Mouse (Mus musculus) left cerebral cortex, adult 8-10 months (tissue): ENCODE results near the gene Fmo1. TPM values are rescaled to one million over a fixed set of nuclear protein-coding genes. Genes with fewer than 3 reads are reported as not detected.

ENCODE experiments used
- DNase-seq, 2 experiments: peaks; one replicate each; pipeline ENCODE4 v3.0.0; 2022; ENCODE audit warnings: low spot score in 2 of 2
- total RNA-seq, 4 experiments: library from RNA; stranded (reverse); gene quantifications; 2 replicates each; pipeline ENCODE4 v1.2.4; 2022

The Fmo1 gene
- total RNA-seq, 4 experiments from 2014 or later: 10.2 to 14.4 (median 11.7) TPM

- no peak for DNase-seq
Observed at GRCm38 (mm10) chr1:162863579-162863978, 2.8 kb downstream of the Fmo1 start.

- DNase-seq: no peak
Observed at GRCm38 (mm10) chr1:162862328-162862727, 4.1 kb downstream of the Fmo1 start.

GRCm38 (mm10) chr1:162859996-162860605, 6.3 kb downstream of the Fmo1 start:
- DNase-seq: no peak

GRCm38 (mm10) chr1:162859545-162859976, 6.8 kb downstream of the Fmo1 start:
- no peak for DNase-seq

- no peak for DNase-seq
Observed at GRCm38 (mm10) chr1:162858748-162859130, 7.7 kb downstream of the Fmo1 start.

GRCm38 (mm10) chr1:162857766-162858747, 8.4 kb downstream of the Fmo1 start:
- DNase-seq: no peak

- no peak for DNase-seq
Observed at GRCm38 (mm10) chr1:162853812-162854482, 12.5 kb downstream of the Fmo1 start.

GRCm38 (mm10) chr1:162847554-162847953, 18.9 kb downstream of the Fmo1 start:
- no peak for DNase-seq

- DNase-seq: no peak
Observed at GRCm38 (mm10) chr1:162840211-162840610, 26.2 kb downstream of the Fmo1 start.

- no peak for DNase-seq
Observed at GRCm38 (mm10) chr1:162838976-162839375, 27.4 kb downstream of the Fmo1 start.

- DNase-seq: no peak
Observed at GRCm38 (mm10) chr1:162834342-162834741, 32.1 kb downstream of the Fmo1 start.

GRCm38 (mm10) chr1:162832574-162832953, 33.8 kb downstream of the Fmo1 start:
- DNase-seq: no peak

- DNase-seq: no peak
Observed at GRCm38 (mm10) chr1:162831838-162832573, 34.4 kb downstream of the Fmo1 start.

GRCm38 (mm10) chr1:162819280-162819679, 47.1 kb downstream of the Fmo1 start:
- DNase-seq: peak in 1 of 2 experiments; percentile 32

GRCm38 (mm10) chr1:162815381-162816127, 50.9 kb downstream of the Fmo1 start:
- DNase-seq: no peak

GRCm38 (mm10) chr1:162814932-162815331, 51.5 kb downstream of the Fmo1 start:
- DNase-seq: no peak

GRCm38 (mm10) chr1:162813836-162814156, 52.6 kb downstream of the Fmo1 start, which contains the start of gene Fmo4:
TSS of gene Fmo4 (minus strand) at chr1:162813972.
- no peak for DNase-seq

- DNase-seq: no peak
Observed at GRCm38 (mm10) chr1:162813143-162813835, 53.1 kb downstream of the Fmo1 start.

- DNase-seq: no peak
Observed at GRCm38 (mm10) chr1:162808541-162808940, 57.9 kb downstream of the Fmo1 start.

GRCm38 (mm10) chr1:162807441-162807840, 59.0 kb downstream of the Fmo1 start:
- DNase-seq: no peak
